Mouse (Mus musculus) C2C12 (cell line): ENCODE results near the gene Tmem243.

Experiments
- CTCF ChIP-seq: IDR thresholded peaks from one replicate; pipeline ENCODE4 v1.5.1; 2011; ENCODE audit not compliant: control insufficient read depth, insufficient read depth, insufficient read length
- MYOG ChIP-seq: IDR thresholded peaks from one replicate; pipeline ENCODE4 v1.6.1; 2011; ENCODE audit not compliant: control insufficient read depth, insufficient read length; ENCODE audit errors: extremely low read depth
- USF1 ChIP-seq: IDR thresholded peaks from one replicate; pipeline ENCODE4 v1.6.1; 2011; ENCODE audit warnings: low read depth, mild to moderate bottlenecking, control low read depth, moderate library complexity

DNA sequence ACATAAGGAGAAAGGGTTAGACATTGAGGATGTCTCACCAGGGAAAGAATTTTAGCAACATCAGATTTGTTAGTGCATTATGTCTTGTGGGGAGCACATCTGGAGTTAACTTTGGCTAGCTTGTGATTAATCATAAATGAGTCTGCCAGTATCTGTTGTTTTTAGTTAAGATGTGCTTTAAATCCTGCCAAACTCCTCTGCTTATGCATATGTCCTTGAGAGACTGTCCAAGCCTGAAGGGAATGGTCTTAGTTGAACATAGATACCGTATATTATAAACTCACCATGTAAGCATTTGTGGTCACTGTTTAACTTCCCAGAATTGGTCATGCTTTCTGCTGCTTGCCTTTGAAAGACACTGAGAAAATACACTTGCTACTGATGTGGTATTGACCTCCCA lies 7.8 kb upstream of the Tmem243 start:
- TF ChIP-seq CTCF = no peak
- TF ChIP-seq USF1 = no peak
- TF ChIP-seq MYOG = no peak
